Mouse (Mus musculus) liver, embryonic 15.5 days (tissue): ENCODE data around the gene Lce1g. TPM values are rescaled to one million over a fixed set of nuclear protein-coding genes. Genes with fewer than 3 reads are reported as not detected.

Source experiments
- polyA plus RNA-seq: library from polyadenylated mRNA; unstranded; fragments of >200 nt; fragmentation: Nextera tagmentation; extraction: Ambion mirVana; gene quantifications from 2 replicates; pipeline ENCODE4 v1.2.1, GENCODE M21; 2015

Lce1g gene
- polyA plus RNA-seq, 1 experiment from 2014 or later = not detected

Other genes starting within 250 kb of the Lce1g start
- gene 2310046K23Rik, start 217.8 kb downstream of the Lce1g start, polyA plus RNA-seq = not detected in 2 replicates
- gene Ivl, start 178.6 kb downstream of the Lce1g start, polyA plus RNA-seq = 0.08 TPM in 1 of 2 replicates, not detected in the other
- gene Smcp, start 163.3 kb downstream of the Lce1g start, polyA plus RNA-seq = not detected in 2 replicates
- gene 2210017I01Rik, start 144.8 kb downstream of the Lce1g start, polyA plus RNA-seq = not detected in 2 replicates
- 0.15 TPM in 1 of 2 replicates, not detected in the other for gene Lce6a, start 130.7 kb downstream of the Lce1g start, polyA plus RNA-seq
- not detected in 2 replicates for gene Lce1a1, start 104.0 kb downstream of the Lce1g start, polyA plus RNA-seq
- not detected in 2 replicates for gene Lce1b, start 95.4 kb downstream of the Lce1g start, polyA plus RNA-seq
- gene Lce1a2, start 82.0 kb downstream of the Lce1g start, polyA plus RNA-seq = not detected in 2 replicates
- gene Lce1c, start 73.1 kb downstream of the Lce1g start, polyA plus RNA-seq = not detected in 2 replicates
- not detected in 2 replicates for gene Lce1d, start 65.1 kb downstream of the Lce1g start, polyA plus RNA-seq
- gene Lce1e, start 43.3 kb downstream of the Lce1g start, polyA plus RNA-seq = not detected in 2 replicates
- not detected in 2 replicates for gene Lce1f, start 32.0 kb downstream of the Lce1g start, polyA plus RNA-seq
- gene Gm38119, start 13.2 kb downstream of the Lce1g start, polyA plus RNA-seq = not detected in 2 replicates
- not detected in 2 replicates for gene Lce1h, start 12.7 kb upstream of the Lce1g start, polyA plus RNA-seq
- gene Lce1i, start 26.6 kb upstream of the Lce1g start, polyA plus RNA-seq = not detected in 2 replicates
- gene Lce1j, start 38.2 kb upstream of the Lce1g start, polyA plus RNA-seq = not detected in 2 replicates
- not detected in 2 replicates for gene Lce1k, start 55.6 kb upstream of the Lce1g start, polyA plus RNA-seq
- not detected in 2 replicates for gene Kprp, start 74.9 kb upstream of the Lce1g start, polyA plus RNA-seq
- gene Lce1l, start 98.9 kb upstream of the Lce1g start, polyA plus RNA-seq = not detected in 2 replicates
- gene 2310050C09Rik, start 117.9 kb upstream of the Lce1g start, polyA plus RNA-seq = not detected in 2 replicates
- gene Lce3a, start 173.9 kb upstream of the Lce1g start, polyA plus RNA-seq = not detected in 2 replicates
- not detected in 2 replicates for gene Lce3b, start 180.6 kb upstream of the Lce1g start, polyA plus RNA-seq
- gene Lce3c, start 192.1 kb upstream of the Lce1g start, polyA plus RNA-seq = not detected in 2 replicates
- gene Lce3d, start 205.1 kb upstream of the Lce1g start, polyA plus RNA-seq = not detected in 2 replicates
- not detected in 2 replicates for gene Lce3e, start 214.7 kb upstream of the Lce1g start, polyA plus RNA-seq
- not detected in 2 replicates for gene Lce3f, start 239.9 kb upstream of the Lce1g start, polyA plus RNA-seq